Mouse (Mus musculus): ENCODE data around the gene Tfcp2l1. TPM values are rescaled to one million over a fixed set of nuclear protein-coding genes. Genes with fewer than 3 reads are reported as not detected.
"Not testable (repeated sequence)": the region's sequence is repeated elsewhere in the genome, so short reads cannot be mapped to it uniquely, and the experiment has no call there.

Gene Tfcp2l1
- 3.2 and 4.5 TPM in 2 replicates for polyA plus RNA-seq (2015; fragmentation: Nextera tagmentation; extraction: Ambion mirVana)

- peak; percentile 93 for ATAC-seq
- Histone ChIP-seq H3K36me3 (no peaks in the 10 kb centered on the region), H3K9ac (peak within 1 kb of the TSS; percentile 50), H3K9me3 (no peaks in the 10 kb centered on the region), H3K4me3 (replicated peaks) (peak within 1 kb of the TSS; percentile 55), H3K27ac (no peak within 1 kb of the TSS), H3K4me1 (replicated peaks) (0 out of 2 replicates have a peak, but pooled peaks cover 10% of the 10 kb centered on the region), H3K27me3 (replicated peaks) (peaks cover 8% of the 10 kb centered on the region; the same call in 1 of the 2 replicates), H3K4me2 (replicated peaks) (peak within 1 kb of the TSS; percentile 92)
- under 1% methylated on average over 48 of the region's 48 CpGs for whole genome bisulfite sequencing
Measured at GRCm38 (mm10) chr1:118627781-118628464, at the start of gene Tfcp2l1. Gene Tfcp2l1 (plus strand): TSS chr1:118627945.

- no peaks in the 10 kb centered on the region for H3K9me3 ChIP-seq
- peaks cover 19% of the 10 kb centered on the region for H3K36me3 ChIP-seq
- no peaks in the 10 kb centered on the region for H3K27me3 ChIP-seq (replicated peaks)
- no peak overlapping the region for H3K9ac ChIP-seq
- WGBS = 90% methylated on average over 2 of the region's 2 CpGs
- H3K4me1 ChIP-seq (replicated peaks) = no peaks in the 10 kb centered on the region
- H3K4me3 ChIP-seq (replicated peaks) = no peak overlapping the region
- ATAC-seq = no peak
- H3K27ac ChIP-seq = no peak overlapping the region
- H3K4me2 ChIP-seq (replicated peaks) = no peak overlapping the region
Measured at GRCm38 (mm10) chr1:118580174-118580702, 47.5 kb upstream of the Tfcp2l1 start.

GRCm38 (mm10) chr1:118581179-118581578 lies 46.6 kb upstream of the Tfcp2l1 start:
- ATAC-seq = no peak
- no peak overlapping the region for H3K4me3 ChIP-seq (replicated peaks)
- H3K27ac ChIP-seq = no peak overlapping the region
- no peak overlapping the region for H3K9ac ChIP-seq
- no peaks in the 10 kb centered on the region for H3K9me3 ChIP-seq
- WGBS = 90% methylated on average over 8 of the region's 8 CpGs
- H3K27me3 ChIP-seq (replicated peaks) = no peaks in the 10 kb centered on the region
- H3K36me3 ChIP-seq = peaks cover 19% of the 10 kb centered on the region
- no peak overlapping the region for H3K4me2 ChIP-seq (replicated peaks)
- H3K4me1 ChIP-seq (replicated peaks) = no peaks in the 10 kb centered on the region

GRCm38 (mm10) chr1:118589721-118590120 lies 38.0 kb upstream of the Tfcp2l1 start:
- ATAC-seq = no peak
- Histone ChIP-seq H3K4me1 (replicated peaks) (no peaks in the 10 kb centered on the region), H3K4me3 (replicated peaks) (no peak overlapping the region), H3K9ac (no peak overlapping the region), H3K36me3 (peaks cover 17% of the 10 kb centered on the region), H3K27ac (no peak overlapping the region), H3K27me3 (replicated peaks) (no peaks in the 10 kb centered on the region), H3K9me3 (no peaks in the 10 kb centered on the region), H3K4me2 (replicated peaks) (no peak overlapping the region)
- WGBS = 71% methylated on average over 5 of the region's 5 CpGs

- H3K36me3 ChIP-seq = peaks cover 17% of the 10 kb centered on the region
- WGBS = 90% methylated on average over 4 of the region's 4 CpGs
Measured at GRCm38 (mm10) chr1:118592933-118593332, 34.8 kb upstream of the Tfcp2l1 start.

DNA sequence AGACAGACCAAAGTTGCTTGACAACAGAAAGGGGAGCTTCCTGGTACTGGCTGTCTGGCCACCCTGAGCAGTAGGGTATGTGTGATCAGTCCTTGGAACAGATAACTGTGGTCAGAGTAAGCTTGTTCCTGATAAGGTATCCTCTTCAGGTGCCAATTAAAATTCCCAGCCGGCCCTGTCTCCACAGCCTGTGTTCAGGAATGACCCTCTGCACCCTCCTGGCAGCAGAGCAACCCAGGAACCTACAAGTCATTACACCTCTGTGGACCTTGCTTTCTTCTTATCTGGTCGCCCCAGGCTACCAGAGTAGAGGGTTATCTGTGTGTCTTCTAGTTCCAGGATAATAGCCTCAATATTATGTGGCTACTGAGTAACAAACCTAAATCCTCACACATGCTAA lies 32.4 kb upstream of the Tfcp2l1 start:
- Histone ChIP-seq H3K4me3 (replicated peaks) (no peak overlapping the region), H3K9ac (no peak overlapping the region), H3K4me1 (replicated peaks) (no peaks in the 10 kb centered on the region), H3K4me2 (replicated peaks) (no peak overlapping the region), H3K9me3 (no peaks in the 10 kb centered on the region), H3K36me3 (peaks cover 25% of the 10 kb centered on the region), H3K27ac (no peak overlapping the region), H3K27me3 (replicated peaks) (no peaks in the 10 kb centered on the region)
- 46% methylated on average over 2 of the region's 2 CpGs for WGBS
- ATAC-seq = peak; percentile 93

More at GRCm38 (mm10) chr1:118592933-118593332, 34.8 kb upstream of the Tfcp2l1 start:
- no peak for ATAC-seq
- H3K4me3 ChIP-seq (replicated peaks) = no peak overlapping the region
- H3K27ac ChIP-seq = no peak overlapping the region
- no peak overlapping the region for H3K4me2 ChIP-seq (replicated peaks)
- no peak overlapping the region for H3K9ac ChIP-seq
- no peaks in the 10 kb centered on the region for H3K27me3 ChIP-seq (replicated peaks)
- no peaks in the 10 kb centered on the region for H3K9me3 ChIP-seq
- no peaks in the 10 kb centered on the region for H3K4me1 ChIP-seq (replicated peaks)

DNA sequence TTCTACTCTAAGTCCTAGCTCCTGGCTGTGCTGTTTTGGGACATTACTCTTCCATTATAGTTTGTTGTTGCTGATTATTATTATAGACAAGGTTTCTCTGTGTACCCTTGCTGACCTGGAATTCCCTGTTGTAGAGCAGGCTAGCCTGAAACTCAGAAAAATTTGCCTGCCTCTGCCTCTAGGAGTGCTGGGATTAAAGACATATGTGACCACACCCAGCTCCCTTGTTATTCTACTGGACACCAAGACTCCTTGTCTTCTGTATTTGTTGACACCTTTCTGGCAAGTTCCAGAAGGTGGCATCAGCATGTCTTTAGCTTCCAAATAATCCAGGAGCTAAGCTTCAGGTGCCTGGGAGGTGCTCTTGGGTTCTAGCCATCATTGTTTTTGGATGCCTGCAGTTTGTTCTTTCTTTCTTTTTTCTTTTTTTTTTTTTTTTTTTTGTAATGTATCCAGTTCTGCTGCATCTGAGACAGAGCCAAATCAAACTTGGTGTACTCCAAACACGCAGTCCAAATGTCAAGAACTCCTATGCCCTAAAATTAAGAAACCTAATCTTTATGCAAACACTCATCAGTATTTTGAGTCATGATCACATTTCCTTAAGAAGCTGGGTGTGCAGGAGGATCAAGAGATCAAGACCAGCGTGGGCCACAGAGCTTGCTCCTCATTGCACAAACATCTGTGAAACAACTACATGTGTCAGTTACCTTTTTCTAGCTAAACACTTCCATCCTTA lies 30.1 kb upstream of the Tfcp2l1 start:
- no peak overlapping the region for H3K4me3 ChIP-seq (replicated peaks)
- no peak overlapping the region for H3K27ac ChIP-seq
- H3K9me3 ChIP-seq = no peaks in the 10 kb centered on the region
- no peaks in the 10 kb centered on the region for H3K27me3 ChIP-seq (replicated peaks)
- ATAC-seq = no peak
- H3K36me3 ChIP-seq = peaks cover 29% of the 10 kb centered on the region
- no peak overlapping the region for H3K9ac ChIP-seq
- WGBS = 64% methylated on average over 2 of the region's 2 CpGs
- H3K4me1 ChIP-seq (replicated peaks) = no peaks in the 10 kb centered on the region
- no peak overlapping the region for H3K4me2 ChIP-seq (replicated peaks)

GRCm38 (mm10) chr1:118598339-118598738 lies 29.4 kb upstream of the Tfcp2l1 start:
- H3K9me3 ChIP-seq = no peaks in the 10 kb centered on the region
- 58% methylated on average over 3 of the region's 3 CpGs for WGBS
- no peaks in the 10 kb centered on the region for H3K27me3 ChIP-seq (replicated peaks)
- no peaks in the 10 kb centered on the region for H3K4me1 ChIP-seq (replicated peaks)
- H3K27ac ChIP-seq = no peak overlapping the region
- H3K4me3 ChIP-seq (replicated peaks) = no peak overlapping the region
- ATAC-seq = no peak
- H3K9ac ChIP-seq = no peak overlapping the region
- H3K36me3 ChIP-seq = peaks cover 34% of the 10 kb centered on the region
- no peak overlapping the region for H3K4me2 ChIP-seq (replicated peaks)

- Histone ChIP-seq H3K27ac (no peak overlapping the region), H3K27me3 (replicated peaks) (no peaks in the 10 kb centered on the region), H3K4me1 (replicated peaks) (no peaks in the 10 kb centered on the region)
Measured at GRCm38 (mm10) chr1:118613631-118614183, 14.0 kb upstream of the Tfcp2l1 start.

GRCm38 (mm10) chr1:118621055-118621454 lies 6.7 kb upstream of the Tfcp2l1 start:
- 90% methylated on average over 5 of the region's 5 CpGs for WGBS
- ATAC-seq; H3K27me3 ChIP-seq (replicated peaks): not testable (repeated sequence)

More at GRCm38 (mm10) chr1:118613631-118614183, 14.0 kb upstream of the Tfcp2l1 start:
- peak; percentile 74 for ATAC-seq
- H3K9ac ChIP-seq = no peak overlapping the region
- no peak overlapping the region for H3K4me2 ChIP-seq (replicated peaks)
- peaks cover 3% of the 10 kb centered on the region; the same call in 1 of the 2 replicates for H3K36me3 ChIP-seq
- no peak overlapping the region for H3K4me3 ChIP-seq (replicated peaks)
- no peaks in the 10 kb centered on the region for H3K9me3 ChIP-seq
- WGBS = 73% methylated on average over 3 of the region's 3 CpGs

DNA sequence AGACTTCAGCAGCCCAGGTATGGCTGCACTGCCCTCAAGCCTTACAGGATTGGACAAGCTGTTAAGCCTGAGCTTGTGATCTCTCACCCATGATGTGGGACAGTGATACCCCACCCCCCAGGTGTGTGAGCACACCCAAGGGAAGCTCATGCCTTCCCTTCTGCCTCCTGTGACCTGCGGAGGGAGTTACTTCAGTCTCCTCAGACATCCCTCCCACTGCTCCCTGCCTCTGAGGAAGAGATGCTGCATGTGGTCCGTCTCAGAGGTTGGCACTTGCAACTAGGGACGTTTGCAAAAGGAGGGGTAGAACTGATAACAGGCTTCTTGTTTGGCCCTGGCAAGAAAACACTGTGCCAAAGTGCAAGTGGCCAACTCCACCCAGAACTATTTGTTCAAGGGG lies 4.9 kb upstream of the Tfcp2l1 start:
- H3K4me1 ChIP-seq (replicated peaks) = 0 out of 2 replicates have a peak, but pooled peaks cover 6% of the 10 kb centered on the region
- H3K27me3 ChIP-seq (replicated peaks) = peaks cover 1% of the 10 kb centered on the region; the same call in 1 of the 2 replicates
- H3K36me3 ChIP-seq = no peaks in the 10 kb centered on the region
- WGBS = 48% methylated on average over 3 of the region's 3 CpGs
- H3K4me2 ChIP-seq (replicated peaks) = no peak overlapping the region
- H3K27ac ChIP-seq = no peak overlapping the region
- no peaks in the 10 kb centered on the region for H3K9me3 ChIP-seq
- no peak overlapping the region for H3K4me3 ChIP-seq (replicated peaks)
- ATAC-seq = no peak
- H3K9ac ChIP-seq = no peak overlapping the region

More at GRCm38 (mm10) chr1:118621055-118621454, 6.7 kb upstream of the Tfcp2l1 start:
- H3K27ac ChIP-seq; H3K9ac ChIP-seq; H3K4me1 ChIP-seq (replicated peaks); H3K4me2 ChIP-seq (replicated peaks); H3K36me3 ChIP-seq; H3K4me3 ChIP-seq (replicated peaks); H3K9me3 ChIP-seq: not testable (repeated sequence)

- Histone ChIP-seq H3K9me3 (no peaks in the 10 kb centered on the region), H3K4me1 (replicated peaks) (0 out of 2 replicates have a peak, but pooled peaks cover 10% of the 10 kb centered on the region), H3K9ac (no peak overlapping the region), H3K27me3 (replicated peaks) (peaks cover 8% of the 10 kb centered on the region; the same call in 1 of the 2 replicates), H3K36me3 (no peaks in the 10 kb centered on the region), H3K4me2 (replicated peaks) (no peak overlapping the region), H3K4me3 (replicated peaks) (no peak overlapping the region), H3K27ac (no peak overlapping the region)
- no peak for ATAC-seq
- WGBS = 64% methylated on average over 6 of the region's 6 CpGs
Measured at GRCm38 (mm10) chr1:118625461-118625860, 2.3 kb upstream of the Tfcp2l1 start.
